Mouse (Mus musculus) thymus, adult 2 months (tissue): ENCODE data around the gene Nme2. TPM values are rescaled to one million over a fixed set of nuclear protein-coding genes. Genes with fewer than 3 reads are reported as not detected.

Experiments
- DNase-seq: peaks from one replicate; pipeline ENCODE4 v3.0.0; 2021
- H3K27ac ChIP-seq: fragments of 200-500 bp; 2 replicates; pipeline ENCODE4 v1.5.1; 2012; ENCODE audit warnings: low read length, control low read depth; ENCODE audit not compliant: control insufficient read depth, insufficient read depth
- H3K27me3 ChIP-seq: fragments of 200-500 bp; 2 replicates; pipeline ENCODE4 v1.6.1; 2012; ENCODE audit warnings: mild to moderate bottlenecking, low read length, moderate library complexity, mixed read lengths; ENCODE audit not compliant: control insufficient read depth, insufficient read depth
- H3K36me3 ChIP-seq: fragments of 200-500 bp; 2 replicates; pipeline ENCODE4 v1.6.1; 2012; ENCODE audit warnings: mild to moderate bottlenecking, low read length, moderate library complexity; ENCODE audit not compliant: control insufficient read depth, insufficient read depth
- H3K4me1 ChIP-seq: fragments of 200-500 bp; replicated peaks from 2 replicates; pipeline ENCODE4 v1.6.1; 2012; ENCODE audit warnings: low read length; ENCODE audit not compliant: control insufficient read depth, insufficient read depth
- H3K4me3 ChIP-seq: fragments of 200-500 bp; 2 replicates; pipeline ENCODE4 v1.5.1; 2012; ENCODE audit warnings: mild to moderate bottlenecking, low read length, control low read depth, moderate library complexity; ENCODE audit not compliant: control insufficient read depth, insufficient read depth
- CTCF ChIP-seq: fragments of 200-500 bp; IDR thresholded peaks from 2 replicates; pipeline ENCODE4 v1.5.1; 2012; ENCODE audit warnings: mild to moderate bottlenecking, control low read depth, low read length, moderate library complexity, borderline replicate concordance; ENCODE audit not compliant: control insufficient read depth, poor library complexity, insufficient read depth; ENCODE audit errors: extremely low read depth
- POLR2A ChIP-seq: fragments of 200-500 bp; IDR thresholded peaks from 2 replicates; pipeline ENCODE4 v1.6.1; 2012; ENCODE audit warnings: mild to moderate bottlenecking, low read length, control low read depth, moderate library complexity; ENCODE audit not compliant: control insufficient read depth, poor library complexity, insufficient read depth; ENCODE audit errors: extremely low read depth
- WGBS: fragments of 180-500 bp; shearing (Covaris S2); methylation state at CpG from one replicate; pipeline ENCODE4 v1.1.7; 2018; 5-methylcytosine and 5-hydroxymethylcytosine counted together
- polyA plus RNA-seq: library from polyadenylated mRNA; depleted of rRNA; stranded (reverse); fragments of >200 nt; gene quantifications from 2 replicates; pipeline ENCODE4 v1.2.3, GENCODE M21; 2012

Nme2 gene
- polyA plus RNA-seq, 1 experiment: 178 TPM

DNA sequence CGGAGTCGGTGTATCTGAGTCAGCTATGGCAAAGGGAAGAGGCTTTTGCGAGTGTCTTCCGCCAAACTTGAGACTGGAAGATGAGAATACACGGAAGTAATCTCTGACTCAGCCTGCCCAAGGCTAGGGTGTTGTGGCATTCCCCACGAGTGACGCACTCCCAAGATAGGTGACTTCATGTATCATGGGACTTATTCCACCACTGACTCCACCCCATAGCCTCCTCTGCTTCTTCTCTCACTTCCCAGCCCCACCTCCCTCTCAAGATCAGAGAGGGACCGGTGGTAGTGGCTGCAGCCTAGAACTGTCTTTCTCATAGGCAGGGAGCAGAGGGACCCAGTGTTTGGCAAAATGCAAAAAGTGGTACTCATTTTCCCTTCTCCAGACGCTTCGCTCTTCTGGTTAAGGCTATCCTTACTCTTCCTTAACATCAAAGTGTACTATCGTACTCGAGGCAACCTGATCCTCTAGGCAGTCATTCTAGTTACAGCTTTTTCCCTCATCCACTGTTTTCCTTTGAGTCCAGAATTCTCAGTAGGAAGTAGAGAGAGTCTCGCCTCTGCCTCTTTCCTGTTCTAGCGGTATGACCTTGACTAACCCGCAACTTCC is 39.2 kb upstream of the Nme2 start:
- H3K36me3 ChIP-seq: no peaks in the 10 kb centered on the region
- H3K4me3 ChIP-seq: peak overlapping the region; percentile 63
- peak; percentile 67 for DNase-seq
- no peaks in the 10 kb centered on the region for H3K27me3 ChIP-seq
- peaks cover 8% of the 10 kb centered on the region for H3K4me1 ChIP-seq
- under 1% methylated on average over 15 of the region's 15 CpGs for WGBS
- TF ChIP-seq CTCF (no peak), POLR2A (no peak)
- H3K27ac ChIP-seq: peak overlapping the region; percentile 93

DNA sequence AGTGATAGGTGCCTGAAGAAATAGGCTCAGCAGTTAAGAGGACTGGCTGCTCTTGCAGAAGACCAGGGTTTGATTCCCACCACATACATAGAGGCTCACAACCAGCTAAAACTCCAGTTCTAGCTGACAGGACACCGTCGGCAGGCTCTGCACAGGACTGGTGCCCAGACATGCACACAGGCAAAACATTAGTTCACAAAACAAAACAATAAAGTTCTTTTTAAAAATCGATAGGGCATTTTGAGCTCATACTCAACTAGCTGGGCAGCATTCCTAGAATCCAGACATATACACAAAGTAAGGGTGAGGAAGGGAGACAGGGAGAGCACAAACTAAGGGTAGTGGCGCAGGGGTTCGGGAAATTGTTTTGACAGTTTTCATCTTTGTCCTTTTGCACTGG is 38.5 kb upstream of the Nme2 start:
- WGBS: 61% methylated on average over 5 of the region's 5 CpGs
- no peak for DNase-seq

DNA sequence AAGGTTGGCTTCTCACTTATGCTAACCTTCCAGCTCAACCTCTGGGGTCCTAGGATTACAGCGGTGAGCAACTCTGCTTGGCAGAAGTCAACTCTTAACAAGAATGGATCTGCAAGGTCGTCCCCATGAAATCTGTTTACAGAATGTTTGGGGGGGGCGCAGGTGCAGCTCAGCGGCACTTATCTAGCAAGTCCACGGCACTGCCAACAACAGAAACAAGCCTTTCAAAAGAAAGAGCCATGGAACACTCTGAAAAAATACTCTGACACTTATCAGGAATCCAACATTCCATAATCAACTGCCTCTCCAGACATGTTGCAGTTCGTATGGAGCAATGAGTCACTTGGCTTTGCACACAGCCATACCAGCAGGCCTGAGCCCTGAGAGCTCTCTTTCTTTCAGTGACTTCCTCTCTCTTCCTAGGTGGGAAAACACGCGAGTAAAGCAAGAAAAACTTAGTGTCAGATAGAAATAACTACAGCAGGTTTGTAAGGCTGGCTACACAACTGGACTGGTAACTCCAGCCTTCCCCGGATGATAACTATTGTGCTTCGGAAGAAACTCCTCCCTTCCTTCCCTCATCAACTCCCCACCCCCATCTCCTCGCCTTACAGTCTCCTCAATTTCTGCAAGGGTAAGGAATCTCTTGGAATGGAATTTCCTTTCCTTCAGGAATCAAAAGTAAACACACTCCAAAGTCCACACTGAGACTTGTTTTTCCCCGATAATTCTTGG is 32.4 kb upstream of the Nme2 start:
- H3K36me3 ChIP-seq: no peaks in the 10 kb centered on the region
- H3K4me3 ChIP-seq: no peak overlapping the region
- DNase-seq: no peak
- TF ChIP-seq POLR2A (no peak), CTCF (no peak)
- no peak overlapping the region for H3K27ac ChIP-seq
- WGBS: 86% methylated on average over 12 of the region's 12 CpGs
- H3K4me1 ChIP-seq: no peaks in the 10 kb centered on the region; the same call in 1 of the 2 replicates
- no peaks in the 10 kb centered on the region for H3K27me3 ChIP-seq

More for the DNA sequence above, 38.5 kb upstream of the Nme2 start:
- Histone ChIP-seq H3K27ac (no peak overlapping the region; the same call in 1 of the 2 replicates), H3K4me1 (peaks cover 8% of the 10 kb centered on the region), H3K27me3 (no peaks in the 10 kb centered on the region), H3K36me3 (no peaks in the 10 kb centered on the region), H3K4me3 (no peak overlapping the region)
- no peak for TF ChIP-seq POLR2A
- no peak for TF ChIP-seq CTCF

DNA sequence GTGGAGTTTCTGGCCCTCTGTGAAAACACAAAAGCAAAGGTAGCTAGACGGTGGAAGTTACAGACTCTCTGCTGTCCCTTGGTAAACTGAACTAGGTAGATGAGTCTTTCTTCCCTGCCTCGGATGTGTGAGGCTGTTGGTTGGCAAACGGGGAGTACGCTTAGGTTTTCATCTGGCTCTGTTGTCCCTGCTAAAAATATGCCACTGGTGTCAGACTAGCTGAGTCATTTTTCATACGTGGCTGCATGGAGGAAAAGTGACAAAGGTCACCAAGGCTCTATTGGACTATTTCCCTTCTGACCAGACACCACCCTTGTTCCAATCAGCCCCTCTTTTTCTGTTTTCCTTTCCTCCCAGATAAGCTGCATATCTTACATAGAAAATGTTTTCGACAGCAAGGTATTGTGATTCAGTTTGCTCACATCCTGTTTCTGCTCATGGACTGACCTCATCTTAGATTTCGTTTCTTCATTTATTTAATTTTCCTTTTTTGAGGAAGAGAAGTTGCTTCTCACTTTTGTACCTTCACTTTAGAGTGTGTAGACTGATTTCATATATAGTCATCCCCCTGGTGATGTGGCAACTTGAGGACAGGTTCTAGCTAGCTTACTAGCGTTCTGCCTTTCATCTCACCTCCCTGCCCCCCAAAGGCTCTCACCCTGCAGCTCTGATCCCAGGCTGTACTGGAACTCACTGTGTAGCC is 31.7 kb upstream of the Nme2 start:
- no peak for TF ChIP-seq POLR2A
- TF ChIP-seq CTCF: no peak
- Histone ChIP-seq H3K4me1 (no peaks in the 10 kb centered on the region; the same call in 1 of the 2 replicates), H3K27ac (no peak overlapping the region), H3K4me3 (no peak overlapping the region), H3K27me3 (no peaks in the 10 kb centered on the region), H3K36me3 (no peaks in the 10 kb centered on the region)
- no peak for DNase-seq
- WGBS: 40% methylated on average over 8 of the region's 8 CpGs

DNA sequence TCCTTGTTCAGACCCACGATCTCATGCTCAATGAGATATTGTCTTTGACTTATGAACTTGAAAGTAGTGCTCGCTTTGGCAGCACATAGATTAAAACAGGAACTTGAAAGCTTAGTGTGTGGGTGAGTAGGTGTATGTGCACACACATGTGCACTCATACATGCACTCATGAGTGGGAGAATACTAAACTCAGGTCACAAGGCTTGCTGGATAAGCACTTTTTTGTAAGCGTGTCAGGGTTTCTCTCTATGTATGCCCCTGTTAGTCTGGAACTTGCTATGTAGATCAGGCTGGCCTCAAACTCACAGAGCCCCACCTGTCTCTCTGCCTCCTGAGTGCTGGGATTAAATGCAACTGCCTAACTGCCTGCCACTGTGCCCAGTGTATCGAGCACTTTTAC is 31.0 kb upstream of the Nme2 start:
- TF ChIP-seq CTCF (no peak), POLR2A (no peak)
- 88% methylated on average over 4 of the region's 4 CpGs for WGBS
- DNase-seq: no peak
- no peak overlapping the region for H3K4me3 ChIP-seq
- H3K4me1 ChIP-seq: no peaks in the 10 kb centered on the region; the same call in 1 of the 2 replicates
- H3K36me3 ChIP-seq: no peaks in the 10 kb centered on the region
- no peaks in the 10 kb centered on the region for H3K27me3 ChIP-seq
- H3K27ac ChIP-seq: no peak overlapping the region

DNA sequence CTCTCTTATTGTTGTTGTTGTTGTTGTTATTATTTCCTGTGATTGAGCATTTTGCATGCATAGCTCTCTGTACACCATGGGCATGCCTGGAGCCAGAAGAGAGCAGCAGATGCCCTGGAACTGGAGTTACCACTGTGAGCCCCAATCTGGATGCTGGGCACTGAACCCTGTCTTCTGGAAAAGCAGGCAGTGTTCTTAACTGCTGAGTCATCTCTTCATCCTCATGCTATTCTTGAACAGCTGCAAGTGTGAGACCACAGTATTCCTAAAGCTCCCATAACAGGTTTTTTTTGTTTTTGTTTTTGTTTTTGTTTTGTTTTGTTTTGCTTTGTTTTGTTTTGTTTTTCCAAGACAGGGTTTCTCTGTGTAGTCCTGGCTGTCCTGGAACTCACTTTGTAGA is 30.2 kb upstream of the Nme2 start:
- Histone ChIP-seq H3K4me1 (no peaks in the 10 kb centered on the region; the same call in 1 of the 2 replicates), H3K4me3 (no peak overlapping the region), H3K36me3 (no peaks in the 10 kb centered on the region), H3K27ac (no peak overlapping the region), H3K27me3 (no peaks in the 10 kb centered on the region)
- no peak for TF ChIP-seq POLR2A
- no peak for TF ChIP-seq CTCF
- no peak for DNase-seq
